Mouse (Mus musculus): ENCODE results near the gene Ifnz.
"Not testable (repeated sequence)": the region's sequence is repeated elsewhere in the genome, so short reads cannot be mapped to it uniquely, and the experiment has no call there.

GRCm38 (mm10) chr4:88761776-88762175, 20.2 kb upstream of the Ifnz start:
- not testable (repeated sequence) for TF ChIP-seq CTCF (IDR thresholded peaks at IDR 0.05; ENCODE audit: low read depth, low read length); POLR2A (IDR thresholded peaks at IDR 0.05; ENCODE audit: insufficient read depth, low read length); EP300 (IDR thresholded peaks at IDR 0.05; ENCODE audit: insufficient read depth, low read depth, low read length)
